Comparison of ENCODE assay signal across 26 mouse cellular contexts in the genomic region with DNA sequence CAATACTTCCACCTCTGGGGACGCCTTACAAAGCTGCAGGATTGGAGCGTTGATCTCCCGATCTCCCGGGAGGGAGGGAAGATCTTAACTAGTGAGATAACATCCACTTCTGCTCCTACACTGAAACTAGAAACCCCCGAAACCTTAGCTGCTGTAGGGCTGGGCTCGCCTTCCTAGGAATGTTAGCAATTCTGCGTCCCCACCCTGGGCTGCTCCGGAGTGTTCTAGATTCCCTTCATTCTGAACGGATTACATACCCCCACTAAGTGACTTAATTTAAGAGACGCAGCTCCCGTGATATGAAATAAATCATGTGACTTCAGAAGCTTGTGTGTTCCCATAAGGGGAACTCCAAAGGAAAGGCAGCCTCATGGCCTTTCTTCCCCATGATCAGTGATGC.
DNase-seq lines count a peak whose midpoint lies in the region; ATAC-seq lines count a peak whose summit lies in the region.
"Had no signal": no experiment of that assay in that cellular context is flagged by ENCODE, and none has a peak within 500 bp of the region (broad histone marks: within the 10 kb centered on the region; RNA-seq: fewer than 3 reads in every experiment).

No protein-coding gene starts in this region.

- WGBS in heart, embryonic 10.5 days = 47% methylated on average over 11 of the region's 11 CpGs
- WGBS in lung, embryonic 16.5 days = 43% methylated on average over 11 of the region's 11 CpGs
- WGBS in limb, embryonic 13.5 days = 67% methylated on average over 11 of the region's 11 CpGs
- 79% methylated on average over 11 of the region's 11 CpGs for WGBS in hindbrain, embryonic 10.5 days

- peaks cover 11% of the 10 kb centered on the region for H3K36me3 ChIP-seq in heart, embryonic 10.5 days
- H3K36me3 ChIP-seq in lung, embryonic 16.5 days (ENCODE audit: control insufficient read depth, insufficient read depth, low read length) = peaks cover 20% of the 10 kb centered on the region
- peaks cover 46% of the 10 kb centered on the region for H3K36me3 ChIP-seq in limb, embryonic 13.5 days
- peaks cover 49% of the 10 kb centered on the region for H3K36me3 ChIP-seq in hindbrain, embryonic 10.5 days

- H3K27me3 ChIP-seq in heart, embryonic 10.5 days (ENCODE audit: insufficient read depth, poor library complexity, severe bottlenecking) = peaks cover 33% of the 10 kb centered on the region; the same call in 1 of the 2 replicates
- H3K27me3 ChIP-seq in lung, embryonic 16.5 days (ENCODE audit: control insufficient read depth, insufficient read depth, low read depth, low read length) = no peaks in the 10 kb centered on the region
- no peaks in the 10 kb centered on the region for H3K27me3 ChIP-seq in limb, embryonic 13.5 days
- no peaks in the 10 kb centered on the region for H3K27me3 ChIP-seq in hindbrain, embryonic 10.5 days (ENCODE audit: insufficient read depth, poor library complexity, severe bottlenecking)

- H3K9me3 ChIP-seq in heart, embryonic 10.5 days = no peaks in the 10 kb centered on the region
- no peaks in the 10 kb centered on the region for H3K9me3 ChIP-seq in lung, embryonic 16.5 days (ENCODE audit: control insufficient read depth, low read length)
- peaks cover 4% of the 10 kb centered on the region for H3K9me3 ChIP-seq in limb, embryonic 13.5 days
- no peaks in the 10 kb centered on the region for H3K9me3 ChIP-seq in hindbrain, embryonic 10.5 days

- no peak overlapping the region for H3K4me2 ChIP-seq in lung, embryonic 16.5 days (ENCODE audit: low read depth, low read length)
- H3K4me2 ChIP-seq in limb, embryonic 13.5 days (replicated peaks) = no peak overlapping the region
- H3K4me2 ChIP-seq: hindbrain, embryonic 14.5 days; liver, embryonic 11.5 days had no signal

- H3K27ac ChIP-seq in heart, embryonic 10.5 days = no peak overlapping the region
- no peak overlapping the region for H3K27ac ChIP-seq in lung, embryonic 16.5 days (ENCODE audit: low read length)
- H3K27ac ChIP-seq in limb, embryonic 13.5 days = no peak overlapping the region
- no peak overlapping the region for H3K27ac ChIP-seq in hindbrain, embryonic 10.5 days
- H3K27ac ChIP-seq: heart, adult 2 months; hindbrain, embryonic 14.5 days; left cerebral cortex, adult 2 months; stomach, postnatal 0 days had no signal

- DNase-seq in heart, embryonic 10.5 days (ENCODE audit: low spot score) = peak; percentile 31
- no peak for DNase-seq in heart, adult 18-20 months
- no peak for DNase-seq in lung, postnatal 14 days
- DNase-seq in hindbrain, embryonic 10.5 days (ENCODE audit: low spot score) = no peak
- DNase-seq in thymus, postnatal 0 days (ENCODE audit: low spot score) = no peak
- DNase-seq: adrenal gland, postnatal 14 days; cerebellum, adult 8-10 months; cerebellum, postnatal 36 days; embryo, embryonic 11 days; gastrocnemius, postnatal 10 days; heart, adult 2 months; heart, postnatal 36 days; kidney, adult 8-10 months; kidney, postnatal 36 days; layer of hippocampus, adult 9-11 months; liver, postnatal 0 days; midbrain, embryonic 14.5 days; thymus, adult 2 months had no signal

- ATAC-seq in lung, embryonic 16.5 days (ENCODE audit: low read depth) = peak; percentile 86
- peak; percentile 76 for ATAC-seq in limb, embryonic 13.5 days (ENCODE audit: low FRiP score, low read depth)
- ATAC-seq: forebrain, embryonic 16.5 days; inflammation-experienced regulatory T-cells, adult 6 months; liver, postnatal 0 days had no signal

- no peak overlapping the region for H3K9ac ChIP-seq in lung, embryonic 16.5 days (ENCODE audit: low read length)
- H3K9ac ChIP-seq in limb, embryonic 13.5 days = no peak overlapping the region
- H3K9ac ChIP-seq: hindbrain, embryonic 14.5 days; liver, postnatal 0 days had no signal

- H3K4me3 ChIP-seq in heart, embryonic 10.5 days = no peak overlapping the region
- no peak overlapping the region for H3K4me3 ChIP-seq in lung, embryonic 16.5 days (ENCODE audit: low read length)
- no peak overlapping the region for H3K4me3 ChIP-seq in limb, embryonic 13.5 days
- no peak overlapping the region for H3K4me3 ChIP-seq in hindbrain, embryonic 10.5 days
- H3K4me3 ChIP-seq: heart, adult 2 months; left cerebral cortex, adult 2 months had no signal

- no peaks in the 10 kb centered on the region for H3K4me1 ChIP-seq in heart, embryonic 10.5 days
- H3K4me1 ChIP-seq in lung, embryonic 16.5 days (replicated peaks; ENCODE audit: control insufficient read depth, insufficient read depth, low read length) = no peaks in the 10 kb centered on the region
- H3K4me1 ChIP-seq in limb, embryonic 13.5 days = no peaks in the 10 kb centered on the region
- H3K4me1 ChIP-seq in hindbrain, embryonic 10.5 days (replicated peaks) = no peaks in the 10 kb centered on the region
